Mouse (Mus musculus): ENCODE measurements around the gene Stoml3. TPM values are rescaled to one million over a fixed set of nuclear protein-coding genes. Genes with fewer than 3 reads are reported as not detected.

Stoml3 gene
- polyA plus RNA-seq, 1 experiment from 2014 or later, result not detected

DNA sequence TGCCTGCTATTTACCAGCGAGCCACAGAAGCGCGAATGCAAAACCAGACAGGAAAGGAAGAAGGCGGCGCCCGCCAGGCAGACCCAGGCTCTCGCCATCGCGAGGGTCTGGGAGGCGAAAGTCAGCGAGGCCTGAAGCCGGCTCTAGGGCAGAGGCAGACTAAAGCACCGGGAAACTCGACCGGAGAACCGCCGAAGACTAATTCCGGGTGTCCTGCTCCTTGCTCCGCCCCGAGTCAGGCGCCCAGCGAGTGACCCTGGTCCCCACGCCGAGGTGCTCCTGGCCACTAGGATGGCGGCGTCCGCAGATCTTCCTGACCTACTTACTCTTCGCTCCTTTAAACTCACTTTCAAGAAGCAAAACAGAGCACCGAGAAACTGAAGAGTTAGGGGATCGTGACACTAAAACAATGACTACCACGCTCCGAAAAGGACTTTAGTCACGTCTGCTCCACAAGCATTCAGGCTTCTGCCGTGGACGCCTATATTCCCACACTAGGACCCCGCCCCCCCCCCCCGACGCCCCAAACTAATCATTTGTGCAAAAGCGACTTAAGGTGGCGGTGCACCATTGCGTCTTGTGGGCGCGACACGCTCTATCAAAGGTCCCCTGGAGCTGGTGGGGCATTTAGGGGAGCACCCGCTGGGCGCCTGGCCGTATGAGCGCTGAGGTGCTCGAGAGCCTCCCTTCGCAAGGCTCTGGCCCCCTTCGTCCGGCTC lies 25.2 kb upstream of the Stoml3 start, which contains the start of the genes Nhlrc3 and Proser1:
Gene Nhlrc3 (minus strand): TSS at position 287 of the 719 bp plus-strand sequence.
Gene Proser1 (plus strand): TSS at position 621 of the 719 bp plus-strand sequence.
- Histone ChIP-seq H3K4me3 (peak within 1 kb of the TSS; percentile 92), H3K4me2 (replicated peaks) (peak within 1 kb of the TSS; percentile 70), H3K36me3 (peaks cover 13% of the 10 kb centered on the region; the same call in 1 of the 2 replicates), H3K9me3 (no peaks in the 10 kb centered on the region), H3K4me1 (peaks cover 29% of the 10 kb centered on the region), H3K9ac (peak within 1 kb of the TSS; percentile 89), H3K27ac (peak within 1 kb of the TSS; percentile 86), H3K27me3 (no peaks in the 10 kb centered on the region)
- peak; percentile 98 for ATAC-seq (ENCODE audit: insufficient number of reproducible peaks, insufficient read depth, low FRiP score, low TSS enrichment)
- under 1% methylated on average over 49 of the region's 52 CpGs for WGBS

DNA sequence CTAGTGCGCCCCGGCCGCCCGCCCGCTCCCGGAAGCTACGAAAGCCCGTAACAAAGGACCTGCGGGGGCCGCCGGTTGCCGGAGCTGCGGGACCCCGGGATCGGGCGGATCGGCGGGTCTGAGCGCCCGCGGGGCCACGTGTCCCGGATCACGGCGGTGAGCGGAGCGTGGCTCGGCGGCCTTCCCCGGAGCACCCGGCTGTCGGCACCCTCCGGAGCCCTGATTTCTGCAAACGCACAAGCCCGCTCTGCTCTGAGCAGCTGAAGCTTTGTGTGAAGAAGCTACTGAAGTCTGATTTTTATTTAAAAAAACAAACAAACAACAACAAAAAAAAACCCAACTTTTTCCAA lies 24.7 kb upstream of the Stoml3 start:
- Histone ChIP-seq H3K4me1 (peaks cover 29% of the 10 kb centered on the region), H3K9ac (peak overlapping the region; percentile 89), H3K4me3 (peak overlapping the region; percentile 92), H3K27ac (peak overlapping the region; percentile 86), H3K9me3 (no peaks in the 10 kb centered on the region), H3K36me3 (0 out of 2 replicates have a peak, but pooled peaks cover 11% of the 10 kb centered on the region), H3K4me2 (replicated peaks) (peak overlapping the region; percentile 70), H3K27me3 (no peaks in the 10 kb centered on the region)
- ATAC-seq (ENCODE audit: insufficient number of reproducible peaks, insufficient read depth, low FRiP score, low TSS enrichment), result peak; percentile 63
- 0% methylated on average over 35 of the region's 35 CpGs for WGBS

DNA sequence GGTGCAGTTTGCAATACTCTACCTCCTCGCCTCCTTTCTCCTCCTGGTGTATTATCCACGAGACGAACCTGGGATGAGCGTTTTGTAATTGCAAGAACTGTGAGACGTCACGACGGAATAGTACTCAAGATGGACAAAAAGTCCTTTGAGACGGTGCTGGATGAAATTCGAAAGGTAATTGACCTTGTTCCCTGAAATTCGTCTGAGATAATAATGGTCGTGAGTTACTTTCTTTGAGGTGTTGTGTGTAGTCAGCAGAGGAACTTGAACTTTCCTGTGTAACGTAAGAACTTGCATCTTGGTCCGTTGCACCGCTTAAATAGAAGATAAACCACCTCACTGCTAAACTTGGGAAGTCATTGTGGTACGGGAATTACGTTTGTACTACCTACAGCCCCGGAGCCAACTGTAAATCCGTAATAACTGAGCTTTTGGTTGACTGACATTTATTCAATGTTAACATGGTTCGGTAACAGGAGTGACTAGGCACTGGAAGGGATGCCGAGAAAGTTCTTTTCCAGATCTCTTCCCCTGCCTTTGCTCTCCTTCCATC lies 24.2 kb upstream of the Stoml3 start:
- Histone ChIP-seq H3K9ac (peak overlapping the region; percentile 89), H3K4me2 (replicated peaks) (peak overlapping the region; percentile 70), H3K4me3 (peak overlapping the region; percentile 92), H3K9me3 (no peaks in the 10 kb centered on the region), H3K27ac (peak overlapping the region; percentile 86; the same call in 1 of the 2 replicates), H3K36me3 (peaks cover 9% of the 10 kb centered on the region; the same call in 1 of the 2 replicates), H3K4me1 (peaks cover 29% of the 10 kb centered on the region), H3K27me3 (no peaks in the 10 kb centered on the region)
- WGBS, result under 1% methylated on average over 20 of the region's 20 CpGs
- no peak for ATAC-seq (ENCODE audit: insufficient number of reproducible peaks, insufficient read depth, low FRiP score, low TSS enrichment)

DNA sequence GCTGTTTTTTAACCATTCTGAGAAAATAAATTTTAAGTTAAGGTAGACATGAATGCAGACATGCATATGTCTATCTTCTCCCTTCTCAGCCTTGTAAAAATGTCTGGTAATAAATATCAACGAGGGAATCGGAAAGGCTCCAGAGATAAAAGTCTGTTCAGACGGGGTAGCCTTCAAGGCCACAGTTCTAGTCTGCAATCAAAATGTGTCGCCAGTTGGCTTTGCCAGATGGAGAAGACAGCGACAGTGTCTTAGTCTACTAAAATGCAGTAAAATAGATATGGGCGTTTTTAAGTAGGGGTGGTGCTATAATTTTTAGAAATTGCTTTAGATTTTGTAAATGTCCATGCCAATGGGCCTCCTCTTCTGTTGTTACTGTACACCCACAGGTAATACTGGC lies 23.1 kb upstream of the Stoml3 start:
- Histone ChIP-seq H3K9ac (no peak overlapping the region), H3K27me3 (no peaks in the 10 kb centered on the region), H3K9me3 (no peaks in the 10 kb centered on the region), H3K4me3 (peak overlapping the region; percentile 92), H3K4me1 (peaks cover 29% of the 10 kb centered on the region), H3K4me2 (replicated peaks) (peak overlapping the region; percentile 70), H3K27ac (no peak overlapping the region), H3K36me3 (peaks cover 13% of the 10 kb centered on the region; the same call in 1 of the 2 replicates)
- 64% methylated on average over 6 of the region's 6 CpGs for WGBS
- no peak for ATAC-seq (ENCODE audit: insufficient number of reproducible peaks, insufficient read depth, low FRiP score, low TSS enrichment)

DNA sequence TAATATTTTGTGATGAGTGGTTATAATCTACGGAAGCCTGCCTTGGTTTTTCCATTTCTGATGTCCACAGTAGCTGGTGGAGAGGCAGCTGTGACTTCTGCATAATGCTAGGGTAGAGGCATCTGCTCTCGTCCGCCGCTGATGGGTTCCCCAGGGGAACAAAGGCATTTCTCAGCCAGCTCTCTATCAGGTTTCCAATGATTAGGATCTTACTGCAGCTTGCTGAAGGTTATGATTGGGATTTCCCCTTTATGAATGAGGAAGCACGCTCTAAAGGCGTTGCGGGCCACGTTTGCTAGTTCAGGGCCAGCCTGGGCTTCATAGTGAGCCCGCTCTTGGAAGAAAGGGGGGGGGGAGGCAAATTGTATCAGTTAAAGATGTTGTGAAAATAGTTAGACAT lies 22.0 kb upstream of the Stoml3 start:
- Histone ChIP-seq H3K27me3 (no peaks in the 10 kb centered on the region), H3K4me1 (peaks cover 29% of the 10 kb centered on the region), H3K9ac (no peak overlapping the region), H3K36me3 (peaks cover 20% of the 10 kb centered on the region), H3K9me3 (no peaks in the 10 kb centered on the region), H3K27ac (0 out of 2 replicates have a peak overlapping the region, but pooled peaks have one; percentile 11), H3K4me2 (replicated peaks) (peak overlapping the region; percentile 70), H3K4me3 (no peak overlapping the region)
- 58% methylated on average over 9 of the region's 9 CpGs for WGBS
- ATAC-seq (ENCODE audit: insufficient number of reproducible peaks, insufficient read depth, low FRiP score, low TSS enrichment), result no peak

DNA sequence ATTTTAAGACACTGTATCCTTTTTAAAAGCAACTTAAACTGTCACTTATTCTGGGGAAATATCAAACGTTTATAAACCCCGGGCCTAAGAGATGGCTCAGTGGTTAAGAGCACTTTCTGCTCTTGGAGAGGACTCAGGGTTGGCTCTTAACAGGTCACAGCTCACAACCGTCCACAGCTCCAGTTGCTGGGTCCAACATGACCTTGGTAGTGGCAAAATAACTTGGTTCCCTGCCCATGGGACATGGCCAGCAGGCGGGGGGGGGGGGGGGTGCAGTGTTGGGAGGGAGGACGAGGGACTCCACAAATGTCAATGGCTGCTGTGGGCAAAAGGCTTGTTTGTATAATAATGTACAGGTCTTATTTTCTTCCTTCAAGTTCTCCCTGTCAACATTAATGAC lies 21.1 kb upstream of the Stoml3 start:
- peaks cover 27% of the 10 kb centered on the region for H3K36me3 ChIP-seq
- ATAC-seq (ENCODE audit: insufficient number of reproducible peaks, insufficient read depth, low FRiP score, low TSS enrichment), result no peak
- no peaks in the 10 kb centered on the region for H3K27me3 ChIP-seq

DNA sequence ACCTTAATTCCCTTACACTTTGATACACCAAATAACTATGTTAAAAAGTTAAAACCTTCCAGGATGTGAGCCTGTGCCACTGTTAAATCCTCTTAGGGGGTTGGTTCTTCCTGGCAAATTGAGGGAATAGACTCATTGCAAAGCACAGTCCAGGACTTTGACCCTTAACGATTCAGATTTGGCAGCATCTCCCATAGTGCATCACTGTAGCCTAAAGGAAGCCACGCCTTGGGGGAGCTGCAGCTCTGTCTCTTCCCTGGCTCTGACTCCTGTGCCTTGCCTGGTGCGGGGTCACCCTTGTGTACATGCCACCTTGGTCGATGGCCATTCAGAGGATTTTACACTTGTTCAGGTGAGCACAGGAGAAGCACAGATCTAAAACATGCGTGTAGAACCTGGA lies 18.8 kb upstream of the Stoml3 start:
- Histone ChIP-seq H3K4me2 (replicated peaks) (no peak overlapping the region), H3K27me3 (no peaks in the 10 kb centered on the region), H3K9me3 (no peaks in the 10 kb centered on the region), H3K36me3 (peaks cover 50% of the 10 kb centered on the region), H3K27ac (no peak overlapping the region), H3K9ac (no peak overlapping the region), H3K4me3 (no peak overlapping the region), H3K4me1 (peaks cover 22% of the 10 kb centered on the region)
- no peak for ATAC-seq (ENCODE audit: insufficient number of reproducible peaks, insufficient read depth, low FRiP score, low TSS enrichment)
- WGBS, result 90% methylated on average over 5 of the region's 5 CpGs

More for the DNA sequence above, 21.1 kb upstream of the Stoml3 start:
- no peak overlapping the region for H3K4me3 ChIP-seq
- H3K9me3 ChIP-seq, result no peaks in the 10 kb centered on the region
- H3K27ac ChIP-seq, result no peak overlapping the region
- H3K9ac ChIP-seq, result no peak overlapping the region
- H3K4me2 ChIP-seq (replicated peaks), result no peak overlapping the region; the same call in 1 of the 2 replicates
- peaks cover 26% of the 10 kb centered on the region for H3K4me1 ChIP-seq
- 90% methylated on average over 5 of the region's 5 CpGs for WGBS

DNA sequence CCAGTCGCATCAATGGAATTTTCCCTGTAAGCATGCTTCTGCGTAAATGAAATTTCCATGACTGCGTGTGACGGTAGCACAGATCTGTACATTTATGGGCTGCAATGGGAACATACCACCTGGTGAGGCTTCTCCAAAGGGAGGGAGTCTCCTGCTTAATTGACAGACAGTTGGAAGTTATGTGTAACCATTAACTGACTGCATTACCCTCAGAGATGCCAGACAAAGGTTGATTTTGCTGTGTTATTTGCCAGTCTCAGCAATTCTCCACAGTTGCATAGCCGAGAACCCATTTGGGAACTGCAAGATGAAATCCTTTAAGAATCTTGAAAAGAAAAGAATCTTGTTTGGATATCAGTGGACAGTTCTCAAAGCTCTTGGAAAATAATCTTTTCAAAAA lies 16.4 kb upstream of the Stoml3 start:
- no peak for ATAC-seq (ENCODE audit: insufficient number of reproducible peaks, insufficient read depth, low FRiP score, low TSS enrichment)
- no peak overlapping the region for H3K4me3 ChIP-seq
- H3K4me1 ChIP-seq, result no peaks in the 10 kb centered on the region
- peaks cover 68% of the 10 kb centered on the region for H3K36me3 ChIP-seq
- H3K9ac ChIP-seq, result no peak overlapping the region
- H3K4me2 ChIP-seq (replicated peaks), result no peak overlapping the region
- H3K27me3 ChIP-seq, result no peaks in the 10 kb centered on the region
- no peak overlapping the region for H3K27ac ChIP-seq
- H3K9me3 ChIP-seq, result no peaks in the 10 kb centered on the region
- WGBS, result 94% methylated on average over 5 of the region's 5 CpGs

DNA sequence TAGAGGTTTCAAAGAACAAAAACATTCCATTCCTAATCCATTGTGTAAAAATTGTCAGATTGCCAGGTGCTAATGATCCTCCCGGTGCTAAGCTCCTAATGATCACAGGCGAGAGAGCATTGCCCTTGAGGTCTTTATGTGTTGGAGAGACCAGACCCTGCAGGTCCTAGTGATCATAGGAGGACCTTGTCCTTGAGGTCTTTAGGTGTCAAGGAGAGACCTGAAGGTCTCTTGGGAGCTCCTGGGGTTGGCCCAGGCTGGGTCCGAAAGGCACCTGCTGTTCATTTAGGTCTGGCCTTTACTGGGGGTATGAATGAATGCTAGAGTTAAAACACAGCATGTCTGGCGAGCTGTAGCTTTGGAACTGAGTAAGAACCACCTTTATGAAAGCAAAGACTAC lies 14.3 kb upstream of the Stoml3 start:
- Histone ChIP-seq H3K9ac (no peak overlapping the region), H3K4me1 (no peaks in the 10 kb centered on the region), H3K4me2 (replicated peaks) (no peak overlapping the region), H3K4me3 (no peak overlapping the region), H3K27ac (no peak overlapping the region), H3K9me3 (no peaks in the 10 kb centered on the region), H3K36me3 (peaks cover 90% of the 10 kb centered on the region), H3K27me3 (no peaks in the 10 kb centered on the region)
- 76% methylated on average over 4 of the region's 4 CpGs for WGBS
- no peak for ATAC-seq (ENCODE audit: insufficient number of reproducible peaks, insufficient read depth, low FRiP score, low TSS enrichment)

DNA sequence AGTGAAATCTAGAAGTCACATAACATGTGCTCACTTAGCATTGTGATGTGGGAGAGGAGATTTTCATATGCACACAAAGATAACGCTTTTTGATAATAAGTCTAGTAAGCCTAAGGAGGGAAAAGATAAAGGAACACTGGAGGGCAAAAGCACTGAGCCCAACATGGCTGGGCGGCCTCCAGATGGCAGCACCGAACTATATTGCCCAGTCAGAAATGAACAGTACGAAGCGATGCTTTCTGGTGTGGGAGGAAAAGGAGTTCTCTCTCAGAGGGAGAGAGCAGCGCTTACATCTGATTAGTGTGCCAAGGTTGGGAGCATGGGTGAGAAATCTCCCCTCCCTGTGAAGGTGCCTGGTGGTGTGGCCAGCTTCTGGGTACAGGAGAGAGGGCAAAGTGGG lies 12.6 kb upstream of the Stoml3 start:
- H3K4me2 ChIP-seq (replicated peaks), result no peak overlapping the region
- WGBS, result 68% methylated on average over 6 of the region's 6 CpGs
- no peaks in the 10 kb centered on the region for H3K4me1 ChIP-seq
- ATAC-seq (ENCODE audit: insufficient number of reproducible peaks, insufficient read depth, low FRiP score, low TSS enrichment), result no peak
- H3K27ac ChIP-seq, result no peak overlapping the region
- H3K9ac ChIP-seq, result no peak overlapping the region
- H3K9me3 ChIP-seq, result no peaks in the 10 kb centered on the region
- H3K36me3 ChIP-seq, result peaks cover 90% of the 10 kb centered on the region
- H3K27me3 ChIP-seq, result no peaks in the 10 kb centered on the region
- H3K4me3 ChIP-seq, result no peak overlapping the region

DNA sequence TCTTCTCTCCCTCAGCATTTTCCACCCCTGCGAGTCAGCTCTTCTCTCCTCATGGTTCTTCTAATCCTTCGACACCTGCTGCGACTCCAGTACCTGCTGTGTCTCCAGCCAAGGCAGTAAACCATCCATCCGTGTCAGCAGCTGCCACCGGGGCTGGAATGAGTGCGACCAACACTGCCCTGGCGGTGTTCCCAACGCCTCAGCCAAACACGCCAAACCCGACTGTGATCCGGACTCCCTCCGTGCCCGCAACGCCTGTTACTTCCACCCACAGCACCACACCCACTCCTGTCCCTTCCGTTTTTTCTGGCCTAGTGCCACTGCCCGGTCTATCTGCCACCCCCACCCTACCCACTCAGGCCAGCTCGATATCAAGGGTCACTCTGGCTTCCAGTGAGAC lies 11.0 kb upstream of the Stoml3 start:
- Histone ChIP-seq H3K9me3 (no peaks in the 10 kb centered on the region), H3K27me3 (no peaks in the 10 kb centered on the region), H3K4me3 (no peak overlapping the region), H3K27ac (no peak overlapping the region), H3K4me2 (replicated peaks) (no peak overlapping the region), H3K36me3 (peaks cover 89% of the 10 kb centered on the region), H3K4me1 (no peaks in the 10 kb centered on the region), H3K9ac (no peak overlapping the region)
- no peak for ATAC-seq (ENCODE audit: insufficient number of reproducible peaks, insufficient read depth, low FRiP score, low TSS enrichment)
- WGBS, result 92% methylated on average over 17 of the region's 17 CpGs

DNA sequence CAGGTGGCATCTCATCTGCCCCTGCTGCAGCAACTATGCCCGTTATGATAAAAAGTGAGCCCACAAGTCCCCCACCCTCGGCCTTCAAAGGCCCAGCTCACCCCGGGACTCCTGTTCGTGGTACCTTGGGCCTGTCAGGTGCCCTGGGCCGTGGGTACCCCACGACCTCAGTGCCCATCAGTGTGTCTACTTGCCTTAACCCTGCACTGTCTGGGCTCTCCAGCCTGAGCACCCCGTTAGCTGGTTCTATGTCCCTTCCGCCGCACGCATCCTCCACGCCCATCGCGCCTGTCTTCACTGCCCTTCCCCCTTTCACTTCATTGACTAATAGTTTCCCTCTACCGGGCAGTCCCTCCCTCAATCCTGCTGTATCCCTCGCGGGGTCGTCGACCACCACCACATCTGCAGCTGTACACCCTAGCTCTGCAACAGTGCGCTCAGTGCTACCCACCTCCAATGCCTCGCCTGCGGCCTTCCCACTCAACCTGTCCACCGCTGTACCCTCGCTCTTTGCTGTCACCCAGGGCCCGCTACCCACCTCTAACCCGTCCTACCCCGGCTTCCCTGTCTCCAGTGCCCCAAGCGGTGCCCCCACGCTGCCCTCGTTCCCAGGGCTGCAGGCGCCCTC lies 9.9 kb upstream of the Stoml3 start:
- peak; percentile 57 for ATAC-seq (ENCODE audit: insufficient number of reproducible peaks, insufficient read depth, low FRiP score, low TSS enrichment)
- Histone ChIP-seq H3K4me3 (no peak overlapping the region), H3K27ac (no peak overlapping the region), H3K27me3 (no peaks in the 10 kb centered on the region), H3K9me3 (no peaks in the 10 kb centered on the region), H3K9ac (no peak overlapping the region), H3K36me3 (peaks cover 81% of the 10 kb centered on the region), H3K4me1 (no peaks in the 10 kb centered on the region), H3K4me2 (replicated peaks) (no peak overlapping the region)
- WGBS, result 96% methylated on average over 30 of the region's 30 CpGs
